8 mouse cellular contexts compared by ENCODE assay signal in the genomic region with DNA sequence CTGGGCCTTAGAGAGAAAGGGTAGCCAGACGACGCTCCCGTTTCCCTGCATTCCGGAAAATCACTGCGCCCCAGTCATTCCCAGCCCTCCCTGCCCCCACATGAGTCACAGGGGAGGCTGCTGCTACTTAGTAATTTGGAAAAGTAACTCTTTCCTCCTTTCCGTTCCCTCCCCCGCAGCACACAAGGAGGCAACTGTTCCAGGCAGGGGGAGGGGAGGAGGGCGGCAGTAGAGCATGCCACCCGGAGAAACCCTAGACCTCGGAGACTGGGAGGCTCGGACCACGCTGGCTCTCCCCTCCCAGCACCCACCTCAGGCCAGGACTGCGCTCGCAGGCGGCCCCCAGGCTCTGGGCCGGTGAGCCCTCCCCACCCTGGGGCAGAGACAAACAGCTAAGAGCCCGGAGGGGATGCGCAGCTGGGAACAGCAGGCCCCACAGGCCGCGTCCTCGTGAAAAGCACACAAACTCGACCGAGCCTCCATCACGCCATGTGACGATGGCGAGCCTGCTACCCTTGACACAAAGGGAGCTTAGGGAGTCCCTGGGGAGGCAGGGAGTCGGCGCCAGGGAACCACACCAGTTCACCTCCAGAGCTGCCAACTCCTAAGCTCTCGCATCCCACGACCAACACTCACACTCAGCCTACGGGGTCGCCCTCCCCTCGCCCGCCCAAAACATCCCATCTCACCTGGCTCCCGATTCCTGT. TPM values are rescaled to one million over a fixed set of nuclear protein-coding genes. Genes with fewer than 3 reads are reported as not detected.
A peak's percentile ranks its signal among the peaks of the same experiment; 100 is the strongest.
DNase-seq lines count a peak whose midpoint lies in the region; ATAC-seq and TF ChIP-seq lines count a peak whose summit lies in the region.

No protein-coding gene starts in this region.

- no peak for TF ChIP-seq CTCF in C2C12 (IDR thresholded peaks at IDR 0.05; ENCODE audit: control insufficient read depth, insufficient read depth, insufficient read length)
- TF ChIP-seq CTCF in liver, postnatal 0 days (IDR thresholded peaks at IDR 0.05; ENCODE audit: low read depth) = no peak

- no peaks in the 10 kb centered on the region for H3K27me3 ChIP-seq in C2C12 (ENCODE audit: control insufficient read depth, insufficient read depth, insufficient read length)
- no peaks in the 10 kb centered on the region for H3K27me3 ChIP-seq in forebrain, embryonic 11.5 days (ENCODE audit: control insufficient read depth, insufficient read depth, low read length)
- H3K27me3 ChIP-seq in heart, embryonic 16.5 days (ENCODE audit: control insufficient read depth, insufficient read depth, low read length) = no peaks in the 10 kb centered on the region
- H3K27me3 ChIP-seq in liver, postnatal 0 days (ENCODE audit: insufficient read depth, low read length) = no peaks in the 10 kb centered on the region

- H3K79me2 ChIP-seq in C2C12 (ENCODE audit: control insufficient read depth, insufficient read depth) = peaks cover 95% of the 10 kb centered on the region

- peak overlapping the region; percentile 95 for H3K4me2 ChIP-seq in forebrain, embryonic 11.5 days (ENCODE audit: low read depth, low read length, severe bottlenecking)
- H3K4me2 ChIP-seq in heart, embryonic 16.5 days (ENCODE audit: low read depth, low read length) = peak overlapping the region; percentile 83
- H3K4me2 ChIP-seq in liver, postnatal 0 days (ENCODE audit: low read depth, low read length) = peak overlapping the region; percentile 98

- H3K9ac ChIP-seq in forebrain, embryonic 11.5 days (ENCODE audit: low read length) = peak overlapping the region; percentile 100
- peak overlapping the region; percentile 100 for H3K9ac ChIP-seq in heart, embryonic 16.5 days (ENCODE audit: low read length)
- H3K9ac ChIP-seq in liver, postnatal 0 days (replicated peaks) = peak overlapping the region; percentile 93

- WGBS in forebrain, embryonic 11.5 days = under 1% methylated on average over 30 of the region's 35 CpGs
- under 1% methylated on average over 32 of the region's 35 CpGs for WGBS in heart, embryonic 16.5 days
- 1% methylated on average over 32 of the region's 35 CpGs for WGBS in liver, postnatal 0 days (ENCODE audit: insufficient replicate concordance)

- peaks cover 33% of the 10 kb centered on the region for H3K36me3 ChIP-seq in C2C12 (ENCODE audit: control insufficient read depth, insufficient read depth)
- H3K36me3 ChIP-seq in forebrain, embryonic 11.5 days (ENCODE audit: control insufficient read depth, insufficient read depth, low read length) = peaks cover 6% of the 10 kb centered on the region
- peaks cover 10% of the 10 kb centered on the region for H3K36me3 ChIP-seq in heart, embryonic 16.5 days (ENCODE audit: control insufficient read depth, insufficient read depth)
- peaks cover 11% of the 10 kb centered on the region for H3K36me3 ChIP-seq in liver, postnatal 0 days (replicated peaks; ENCODE audit: insufficient read depth, low read length)

- H3K27ac ChIP-seq in forebrain, embryonic 11.5 days (ENCODE audit: low read depth, low read length) = peak overlapping the region; percentile 100
- H3K27ac ChIP-seq in heart, embryonic 16.5 days (ENCODE audit: low read length) = peak overlapping the region; percentile 100
- peak overlapping the region; percentile 100 for H3K27ac ChIP-seq in liver, postnatal 0 days (ENCODE audit: low read depth)

- peak overlapping the region; percentile 99 for H3ac ChIP-seq in C2C12 (ENCODE audit: control insufficient read depth, insufficient read length, low read depth)

- H3K4me1 ChIP-seq in forebrain, embryonic 11.5 days (replicated peaks; ENCODE audit: control insufficient read depth, insufficient read depth, low read length) = peaks cover 15% of the 10 kb centered on the region; the same call in 1 of the 2 replicates
- H3K4me1 ChIP-seq in heart, embryonic 16.5 days (ENCODE audit: control insufficient read depth, insufficient read depth, low read length) = peaks cover 23% of the 10 kb centered on the region
- H3K4me1 ChIP-seq in liver, postnatal 0 days (ENCODE audit: insufficient read depth) = peaks cover 24% of the 10 kb centered on the region

- TF ChIP-seq EP300 in liver, postnatal 0 days (IDR thresholded peaks at IDR 0.05; ENCODE audit: low read depth) = no peak; the same call in 1 of the 2 replicates

- ATAC-seq in forebrain, embryonic 11.5 days (replicated peaks; ENCODE audit: low FRiP score) = peak; percentile 26
- ATAC-seq in heart, embryonic 16.5 days (replicated peaks; ENCODE audit: extremely low read depth, insufficient read depth, low FRiP score) = peak; percentile 15
- peak; percentile 4 for ATAC-seq in liver, postnatal 0 days

- no peaks in the 10 kb centered on the region for H3K9me3 ChIP-seq in forebrain, embryonic 11.5 days (ENCODE audit: control insufficient read depth, low read length)
- H3K9me3 ChIP-seq in heart, embryonic 16.5 days (replicated peaks; ENCODE audit: control insufficient read depth, low read length) = no peaks in the 10 kb centered on the region
- H3K9me3 ChIP-seq in liver, postnatal 0 days (ENCODE audit: low read length) = no peaks in the 10 kb centered on the region

- peaks cover 66% of the 10 kb centered on the region for H3K79me3 ChIP-seq in C2C12 (ENCODE audit: low read depth)

- peak; percentile 97 for DNase-seq in brain, adult 2 months (ENCODE audit: low read depth, low spot score)
- peak; percentile 90 for DNase-seq in forebrain, embryonic 11.5 days (ENCODE audit: low spot score)
- peak; percentile 91 to 95 for DNase-seq in kidney, postnatal 4 days
- no peak for DNase-seq in liver, postnatal 0 days
- DNase-seq in ovary, adult 18-20 months (ENCODE audit: low spot score) = peak; percentile 87
- peak; percentile 59 to 68 for DNase-seq in thymus, adult 18-20 months

- peak overlapping the region; percentile 86 for H3K4me3 ChIP-seq in C2C12 (ENCODE audit: insufficient read depth, poor library complexity, severe bottlenecking)
- H3K4me3 ChIP-seq in forebrain, embryonic 11.5 days (ENCODE audit: low read depth, low read length) = peak overlapping the region; percentile 100
- H3K4me3 ChIP-seq in heart, embryonic 16.5 days (ENCODE audit: low read length) = peak overlapping the region; percentile 89
- H3K4me3 ChIP-seq in liver, postnatal 0 days (ENCODE audit: low read depth, low read length) = peak overlapping the region; percentile 97

TF ChIP-seq in C2C12, 6 proteins besides CTCF, POLR2A, EP300 and RAD21:
- TF ChIP-seq FOSL1 (IDR thresholded peaks at IDR 0.05; ENCODE audit: insufficient read depth, low read length, poor library complexity, severe bottlenecking) = no peak
- no peak for TF ChIP-seq MYOD1 (IDR thresholded peaks at IDR 0.05; ENCODE audit: control insufficient read depth, insufficient read length, low read depth)
- no peak for TF ChIP-seq USF1 (IDR thresholded peaks at IDR 0.05; ENCODE audit: low read depth)
- no peak for TF ChIP-seq MAX (IDR thresholded peaks at IDR 0.05)
- no peak for TF ChIP-seq CEBPB (IDR thresholded peaks at IDR 0.05; ENCODE audit: low read depth)
- TF ChIP-seq MYOG (IDR thresholded peaks at IDR 0.05; ENCODE audit: control insufficient read depth, extremely low read depth, insufficient read length) = no peak

RNA-seq across cellular contexts. Expression of gene Brd2, which starts 1.1 kb away (rescaled TPM):
- 127 TPM for polyA plus RNA-seq in C2C12 (2012; fragmentation: generic; extraction: Trizol)
- 152 and 163 TPM in 2 replicates for polyA plus RNA-seq in forebrain, embryonic 11.5 days (2014; fragmentation: Nextera tagmentation; extraction: Ambion mirVana)
- polyA plus RNA-seq in heart, embryonic 16.5 days (2015; fragmentation: Nextera tagmentation; extraction: Ambion mirVana) = 69.4 and 71.9 TPM in 2 replicates
- 29.2 and 32.5 TPM in 2 replicates for polyA plus RNA-seq in liver, postnatal 0 days (2015; fragmentation: Nextera tagmentation; extraction: Ambion mirVana)

RNA-seq across cellular contexts. Expression of gene H2-DMa, which starts 2.0 kb away (rescaled TPM):
- 5.2 TPM for polyA plus RNA-seq in C2C12 (2012; fragmentation: generic; extraction: Trizol)
- polyA plus RNA-seq in forebrain, embryonic 11.5 days (2014; fragmentation: Nextera tagmentation; extraction: Ambion mirVana) = 7.2 and 8.2 TPM in 2 replicates
- 10.9 and 13.8 TPM in 2 replicates for polyA plus RNA-seq in heart, embryonic 16.5 days (2015; fragmentation: Nextera tagmentation; extraction: Ambion mirVana)
- polyA plus RNA-seq in liver, postnatal 0 days (2015; fragmentation: Nextera tagmentation; extraction: Ambion mirVana) = 9.7 and 11.9 TPM in 2 replicates

RNA-seq across cellular contexts. Expression of gene H2-DMb2, which starts 21.8 kb away (rescaled TPM):
- polyA plus RNA-seq in C2C12 (2012; fragmentation: generic; extraction: Trizol) = not detected
- polyA plus RNA-seq in forebrain, embryonic 11.5 days (2014; fragmentation: Nextera tagmentation; extraction: Ambion mirVana) = 0.15 TPM in 1 of 2 replicates, not detected in the other
- polyA plus RNA-seq in heart, embryonic 16.5 days (2015; fragmentation: Nextera tagmentation; extraction: Ambion mirVana) = 2.5 and 6.1 TPM in 2 replicates
- 1.9 and 2.1 TPM in 2 replicates for polyA plus RNA-seq in liver, postnatal 0 days (2015; fragmentation: Nextera tagmentation; extraction: Ambion mirVana)

RNA-seq across cellular contexts. Expression of gene H2-Oa, which starts 29.2 kb away (rescaled TPM):
- not detected for polyA plus RNA-seq in C2C12 (2012; fragmentation: generic; extraction: Trizol)
- polyA plus RNA-seq in forebrain, embryonic 11.5 days (2014; fragmentation: Nextera tagmentation; extraction: Ambion mirVana) = 0.17 and 0.25 TPM in 2 replicates
- polyA plus RNA-seq in heart, embryonic 16.5 days (2015; fragmentation: Nextera tagmentation; extraction: Ambion mirVana) = 0.97 and 3.1 TPM in 2 replicates
- polyA plus RNA-seq in liver, postnatal 0 days (2015; fragmentation: Nextera tagmentation; extraction: Ambion mirVana) = 0.72 and 0.85 TPM in 2 replicates

RNA-seq across cellular contexts. Expression of gene H2-DMb1, which starts 31.5 kb away (rescaled TPM):
- not detected for polyA plus RNA-seq in C2C12 (2012; fragmentation: generic; extraction: Trizol)
- 0.15 and 0.87 TPM in 2 replicates for polyA plus RNA-seq in forebrain, embryonic 11.5 days (2014; fragmentation: Nextera tagmentation; extraction: Ambion mirVana)
- 2.3 and 4.0 TPM in 2 replicates for polyA plus RNA-seq in heart, embryonic 16.5 days (2015; fragmentation: Nextera tagmentation; extraction: Ambion mirVana)
- polyA plus RNA-seq in liver, postnatal 0 days (2015; fragmentation: Nextera tagmentation; extraction: Ambion mirVana) = 3.9 and 4.0 TPM in 2 replicates
